Mouse (Mus musculus) kidney, postnatal 14 days (tissue): ENCODE measurements around the gene Ubap1.

Experiments
- DNase-seq: peaks from one replicate; pipeline ENCODE4 v3.0.0; 2022; ENCODE audit warnings: mixed read lengths

Gene Ubap1

DNA sequence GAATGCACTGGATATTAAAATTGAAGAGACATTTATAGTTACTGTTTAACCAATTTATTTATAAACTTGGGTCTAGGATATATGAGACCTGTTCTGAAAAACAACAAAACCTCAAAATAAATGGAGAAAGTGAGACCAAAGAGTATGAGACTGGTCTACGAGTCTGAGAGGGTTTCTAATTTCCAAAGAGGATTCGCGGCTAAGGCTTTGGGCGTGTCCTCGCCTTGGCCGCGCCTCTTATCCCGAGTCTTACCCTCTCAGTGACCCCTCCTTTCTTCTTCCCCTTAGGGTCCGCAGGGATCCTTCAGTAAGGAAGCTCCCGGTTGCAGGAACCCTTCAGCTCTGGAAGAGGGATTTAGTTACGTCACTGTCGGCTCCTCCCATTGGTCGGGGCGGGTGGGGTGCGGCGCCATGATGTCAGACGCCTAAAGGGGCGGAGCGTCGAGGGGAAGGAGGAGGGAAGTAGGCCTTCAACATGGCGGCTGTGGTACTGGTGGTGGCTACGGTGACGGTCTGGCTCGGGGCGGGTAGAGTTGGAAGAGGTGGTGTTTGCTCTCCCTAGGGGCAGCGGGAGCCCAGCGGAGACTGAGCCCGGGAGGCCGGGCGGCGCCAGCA lies at the start of gene Ubap1:
Gene Ubap1 (plus strand): TSS at position 413 of the 615 bp plus-strand sequence.
- peak; percentile 97 for DNase-seq

DNA sequence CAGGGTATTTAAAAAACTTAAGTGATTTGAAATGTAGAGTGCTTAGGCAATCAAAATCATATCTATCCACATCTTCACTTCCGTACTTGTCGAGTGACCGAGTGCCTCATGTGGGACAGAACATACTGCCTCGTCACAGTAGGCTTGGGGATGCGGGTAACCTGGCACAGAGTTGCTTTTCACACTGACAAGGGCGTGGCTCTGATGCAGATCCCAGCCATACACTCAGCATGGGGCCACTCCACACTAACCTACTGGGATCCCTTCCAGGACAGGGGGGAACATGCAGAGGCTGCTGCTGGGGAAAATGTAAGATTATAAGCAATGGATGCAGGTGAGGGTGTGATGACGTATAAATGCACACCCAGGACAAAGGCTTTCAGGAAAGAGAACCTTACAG lies 45.1 kb upstream of the Ubap1 start:
- no peak for DNase-seq

DNA sequence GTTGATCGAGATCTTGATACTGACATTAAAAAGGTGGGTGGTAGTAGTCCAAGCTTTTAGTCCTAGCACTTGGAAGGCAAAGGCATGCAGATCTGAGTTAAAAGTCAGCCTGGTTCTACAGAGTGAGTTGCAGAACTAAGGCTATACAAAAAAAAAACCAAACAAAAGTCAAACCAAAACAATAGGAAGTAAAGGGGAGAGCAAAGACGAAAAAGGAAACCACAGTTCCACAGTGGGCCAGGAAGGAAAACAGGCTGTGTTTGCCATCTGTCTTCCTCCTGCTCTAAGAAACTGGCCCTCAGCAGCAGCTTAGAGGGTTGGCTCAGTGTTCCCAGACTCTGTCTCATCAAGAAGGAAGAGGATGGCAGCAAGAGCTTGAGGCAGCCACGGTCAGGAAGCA lies 44.5 kb upstream of the Ubap1 start:
- DNase-seq, result no peak

DNA sequence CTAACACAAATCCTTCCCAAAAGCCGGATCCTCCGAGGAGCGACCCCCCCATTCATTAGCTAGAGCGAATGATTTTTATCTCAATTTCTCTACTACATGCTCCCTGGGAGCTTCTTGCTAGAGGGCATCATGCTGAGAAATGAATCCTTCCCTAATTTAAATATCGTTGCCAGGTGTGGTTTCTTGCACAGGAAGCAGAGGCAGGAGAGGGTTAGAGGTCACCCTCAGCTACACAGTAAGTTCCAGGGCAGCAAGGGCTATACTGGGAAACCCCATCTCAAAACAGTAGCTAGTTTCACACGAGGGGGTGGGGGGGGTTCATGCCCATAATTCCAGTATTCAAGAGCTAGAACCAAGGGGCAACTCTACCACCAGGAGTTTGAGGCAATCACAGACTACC lies 41.4 kb upstream of the Ubap1 start:
- no peak for DNase-seq

DNA sequence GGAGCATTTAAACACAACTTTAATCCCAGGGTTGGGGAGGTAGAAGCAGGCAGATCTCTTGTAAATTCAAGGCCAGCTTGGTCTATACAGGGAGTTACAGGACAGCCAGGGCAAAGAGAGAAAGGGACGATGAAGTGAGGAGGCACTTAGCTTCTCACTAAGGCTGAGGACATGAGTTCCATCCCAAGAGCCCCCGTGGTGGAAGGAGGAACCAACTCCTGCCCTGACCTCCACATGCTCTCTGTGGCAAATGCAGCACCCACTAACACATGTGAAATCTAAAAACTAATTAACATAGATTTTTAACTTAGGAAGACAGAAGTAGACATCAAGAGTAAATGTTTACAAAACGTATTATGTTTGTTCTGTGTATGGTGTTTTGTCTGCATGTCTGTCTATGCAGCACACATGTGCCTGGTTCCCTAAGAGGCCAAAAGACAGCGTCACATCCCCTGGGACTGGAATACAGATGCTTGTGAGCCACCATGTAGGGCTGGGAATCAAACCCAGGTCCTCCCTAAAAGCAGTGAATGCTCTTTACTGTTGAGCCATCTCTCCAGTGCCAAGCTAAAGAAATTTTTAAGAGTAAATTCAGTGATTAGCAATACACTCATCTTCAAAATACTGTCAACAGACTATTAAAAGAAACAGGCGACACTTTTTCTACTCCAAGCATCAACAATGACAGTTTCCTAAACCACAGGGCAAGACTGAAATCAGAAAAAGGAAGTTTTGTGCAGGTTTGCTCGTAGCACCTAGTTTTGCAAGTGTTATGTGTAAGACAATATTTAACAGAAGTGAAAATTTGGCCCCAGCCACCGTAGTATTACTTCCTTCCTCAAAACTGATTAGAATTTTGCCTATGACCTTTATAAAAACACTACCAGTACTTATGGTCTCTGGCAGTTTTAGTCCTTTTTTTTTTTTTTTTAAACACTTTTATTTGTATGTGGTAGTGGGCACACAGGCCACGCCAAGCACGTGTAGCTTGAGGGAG lies 37.9 kb upstream of the Ubap1 start:
- DNase-seq, result no peak

DNA sequence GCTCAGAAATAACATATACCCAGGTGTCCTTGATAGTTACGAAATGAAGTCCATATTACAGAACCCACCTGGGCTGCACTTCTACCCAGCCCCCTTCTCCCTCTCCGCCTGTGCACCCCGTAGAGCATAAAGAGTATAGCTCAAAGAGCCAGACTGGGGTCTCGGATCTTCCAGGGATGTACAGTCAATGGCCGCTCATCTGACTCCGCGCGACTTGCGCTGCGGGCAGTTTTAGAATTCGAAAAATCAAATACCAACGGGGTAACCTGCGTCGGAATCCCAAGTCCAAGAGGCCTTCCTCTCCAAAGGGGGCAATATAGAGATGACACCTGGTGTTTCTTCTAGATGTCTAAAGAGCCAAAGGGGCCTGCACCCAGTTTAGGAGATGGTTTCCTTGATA lies 35.1 kb upstream of the Ubap1 start:
- DNase-seq, result no peak

DNA sequence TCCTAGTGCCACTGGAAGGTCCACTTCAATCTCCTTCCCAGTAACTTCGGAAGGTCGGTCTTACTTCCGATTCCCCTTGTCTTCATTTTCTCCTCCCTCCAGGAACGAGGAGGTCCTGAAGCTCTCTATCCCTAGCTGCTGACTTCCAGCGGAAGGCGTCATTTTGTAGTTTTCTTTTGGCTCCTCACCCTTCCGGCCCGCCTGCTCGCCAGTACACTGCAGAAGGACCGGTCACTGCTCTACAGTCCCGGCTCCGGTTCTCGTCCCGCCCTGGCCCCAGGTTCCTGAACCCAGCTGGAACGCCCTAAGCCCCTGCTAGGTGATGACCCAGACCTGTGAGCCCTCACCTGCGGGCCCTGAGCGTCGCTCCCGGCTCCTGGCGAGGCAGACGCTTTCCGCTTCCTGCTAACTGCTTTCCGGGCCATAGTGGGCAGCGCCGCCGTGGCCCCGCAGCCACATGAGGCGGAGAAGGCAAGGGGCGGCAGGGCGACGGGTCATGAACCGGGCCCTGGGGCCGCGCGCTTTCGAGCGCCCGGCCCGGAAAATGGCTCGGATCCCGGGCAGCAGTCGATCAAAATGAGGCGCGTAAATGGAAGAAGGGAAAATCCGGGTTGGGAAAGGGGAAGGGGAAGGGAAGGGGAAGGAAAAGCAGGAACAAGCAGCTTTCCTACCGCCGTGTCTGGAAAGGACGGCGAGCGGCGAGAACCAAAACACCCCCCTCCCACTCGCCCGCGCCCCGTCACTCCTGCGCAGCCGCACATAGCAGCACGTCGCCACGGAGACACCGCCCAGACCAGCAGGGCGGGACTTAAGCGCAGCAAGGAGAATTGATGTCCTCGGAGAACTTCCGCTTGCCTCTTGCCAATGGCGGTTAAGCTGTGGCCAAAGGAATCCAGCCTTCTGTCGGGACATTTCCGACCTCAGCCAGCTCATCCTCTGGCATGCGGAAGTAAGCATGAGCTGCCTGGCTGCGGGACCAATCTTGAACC lies 34.4 kb upstream of the Ubap1 start, which contains the start of gene Dcaf12:
Gene Dcaf12 (minus strand): TSS at position 749 of the 989 bp plus-strand sequence.
- peak; percentile 97 for DNase-seq

DNA sequence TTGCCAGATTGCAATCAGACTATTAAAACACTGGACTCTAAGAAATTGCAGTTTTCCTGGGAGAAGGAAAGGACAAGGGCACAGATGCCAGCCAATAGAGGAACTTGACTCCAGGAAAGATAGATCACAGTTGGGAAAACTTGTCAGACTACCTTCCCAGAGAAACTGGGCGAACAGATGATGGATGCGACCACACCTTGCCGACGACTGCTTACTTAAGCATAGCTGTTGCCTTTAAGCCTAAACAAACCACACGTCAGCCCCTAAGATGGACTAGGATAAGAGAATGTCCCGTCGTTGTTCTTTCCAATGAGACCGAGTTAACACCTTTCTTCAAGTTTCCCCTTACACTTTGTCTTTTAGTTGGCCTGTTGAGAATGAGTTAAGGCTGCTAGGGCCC lies 33.6 kb upstream of the Ubap1 start:
- DNase-seq, result no peak

DNA sequence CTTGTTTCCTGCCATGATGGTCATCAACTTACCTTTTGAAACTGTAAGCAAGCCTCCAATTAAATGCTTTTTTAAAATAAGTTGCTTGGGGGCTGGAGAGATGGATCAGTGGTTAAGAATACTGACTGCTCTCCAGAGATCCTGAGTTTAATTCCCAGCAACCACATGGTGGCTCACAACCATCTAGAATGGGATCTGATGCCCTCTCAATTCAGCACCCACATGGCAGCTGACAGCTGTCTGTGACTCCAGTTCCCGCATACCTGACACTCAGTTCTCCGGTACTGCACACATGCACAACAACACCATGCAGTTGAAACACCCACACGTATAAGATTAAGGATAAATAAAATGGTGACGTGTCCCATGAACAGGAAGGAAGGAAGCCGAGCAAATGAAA lies 30.5 kb upstream of the Ubap1 start:
- DNase-seq, result peak; percentile 19

DNA sequence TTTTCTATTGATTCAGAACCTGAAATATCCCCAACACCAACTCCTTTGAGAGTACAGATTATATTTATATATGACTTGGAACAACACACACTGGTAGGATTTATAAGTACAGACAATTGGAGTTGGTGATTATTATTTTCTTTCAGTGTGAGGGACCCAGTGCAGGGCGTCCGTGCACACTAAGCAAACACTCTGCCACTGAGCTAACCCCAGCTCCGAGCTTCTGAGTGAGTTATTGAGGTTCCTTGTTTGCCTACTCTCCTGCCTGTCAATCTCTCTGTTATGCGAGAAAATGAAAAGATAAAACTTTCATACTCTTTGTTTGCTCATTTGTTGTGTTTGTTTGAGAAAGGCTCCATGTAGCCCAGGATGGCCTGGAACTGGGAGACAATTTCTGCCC lies 27.8 kb upstream of the Ubap1 start:
- DNase-seq, result no peak

DNA sequence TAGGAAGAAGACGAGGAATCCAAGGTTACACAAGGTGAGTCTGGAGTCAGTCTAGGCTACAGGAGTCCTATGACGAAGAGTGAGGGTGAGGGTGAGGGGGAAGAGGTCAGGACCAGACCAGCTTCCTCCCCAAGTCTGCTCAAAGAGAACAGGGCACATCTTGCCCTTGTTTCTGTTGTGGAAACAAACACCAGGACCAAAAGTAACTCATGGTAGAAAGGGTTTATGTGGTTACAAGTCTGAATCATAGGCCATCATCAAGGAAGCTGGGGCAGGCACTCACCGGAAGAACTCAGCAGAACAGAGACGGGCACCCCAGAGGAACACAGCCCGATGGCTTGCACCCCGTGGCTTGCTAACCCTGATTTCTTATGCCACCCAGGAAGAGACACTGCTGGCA lies 21.9 kb upstream of the Ubap1 start:
- no peak for DNase-seq

DNA sequence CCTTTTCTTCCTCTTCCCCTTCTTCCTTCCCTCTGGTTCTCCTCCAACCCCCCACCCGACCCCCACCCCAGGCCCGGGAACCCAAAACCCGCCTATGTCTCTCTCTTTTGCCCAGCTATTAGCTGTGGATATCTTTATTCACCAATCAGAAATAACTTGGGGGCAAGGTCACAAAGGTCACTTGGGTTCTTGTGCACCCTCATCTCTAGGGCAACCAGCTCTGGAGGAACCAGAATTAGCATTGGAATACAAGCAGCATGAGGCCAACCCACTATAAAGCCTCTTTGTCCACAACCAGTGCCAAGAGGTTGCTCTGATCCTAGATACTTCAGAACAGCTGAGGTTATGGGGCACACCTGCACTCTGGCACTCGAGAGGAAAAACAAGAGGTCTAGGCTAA lies 19.3 kb upstream of the Ubap1 start:
- no peak for DNase-seq

DNA sequence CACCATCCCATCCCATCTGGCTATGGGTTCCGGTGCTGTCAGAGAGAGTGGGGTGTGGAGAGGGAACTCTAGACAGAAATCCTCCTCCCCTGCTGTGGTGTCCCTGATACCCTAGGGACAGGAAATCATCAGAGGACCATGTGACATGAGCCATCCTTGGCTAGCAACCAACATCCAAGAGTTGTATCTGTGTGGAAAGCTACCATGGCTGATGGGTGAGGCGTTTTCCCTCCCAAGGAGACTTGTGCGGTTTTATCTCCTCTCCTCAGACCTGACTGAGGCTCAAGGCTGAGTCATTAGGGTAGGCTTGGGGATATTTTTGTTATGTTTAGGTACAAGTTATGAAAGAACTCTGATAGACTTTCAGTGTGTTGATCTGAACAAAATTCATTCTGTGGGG lies 17.7 kb upstream of the Ubap1 start:
- peak; percentile 22 for DNase-seq

DNA sequence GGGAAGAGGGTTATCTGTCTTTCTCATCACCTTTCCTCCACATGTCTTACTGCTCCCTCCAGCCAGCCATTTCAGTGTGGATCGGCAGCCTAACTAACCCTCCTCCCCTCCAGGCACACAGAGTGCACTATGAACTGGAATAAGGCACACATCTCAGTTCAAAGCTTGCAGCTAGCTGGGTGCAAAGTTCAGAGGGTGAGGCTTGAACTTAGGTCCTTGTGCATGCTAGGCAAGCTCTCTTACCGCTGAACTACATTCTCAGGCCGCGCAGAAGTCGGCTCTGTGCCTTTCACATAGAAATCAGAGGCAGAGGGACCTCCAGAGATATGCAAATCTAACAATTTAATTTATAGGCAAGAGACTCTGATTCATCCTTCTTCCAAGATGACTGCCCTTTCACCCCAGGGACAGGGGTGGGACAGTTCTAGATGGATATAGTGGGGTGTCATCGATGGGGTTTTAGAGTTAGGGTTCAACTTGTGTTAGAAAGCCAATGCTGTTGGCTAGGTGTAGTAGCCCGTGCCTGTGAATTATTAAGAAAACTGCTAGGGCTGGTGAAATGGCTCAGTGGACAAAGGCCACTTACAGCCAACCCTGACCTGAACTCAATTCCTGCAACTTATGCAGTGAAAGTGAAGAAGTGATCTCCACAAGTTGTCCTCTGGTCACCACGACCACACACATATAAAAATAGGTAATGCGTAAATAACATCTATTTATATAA lies 16.9 kb upstream of the Ubap1 start:
- peak; percentile 72 for DNase-seq

DNA sequence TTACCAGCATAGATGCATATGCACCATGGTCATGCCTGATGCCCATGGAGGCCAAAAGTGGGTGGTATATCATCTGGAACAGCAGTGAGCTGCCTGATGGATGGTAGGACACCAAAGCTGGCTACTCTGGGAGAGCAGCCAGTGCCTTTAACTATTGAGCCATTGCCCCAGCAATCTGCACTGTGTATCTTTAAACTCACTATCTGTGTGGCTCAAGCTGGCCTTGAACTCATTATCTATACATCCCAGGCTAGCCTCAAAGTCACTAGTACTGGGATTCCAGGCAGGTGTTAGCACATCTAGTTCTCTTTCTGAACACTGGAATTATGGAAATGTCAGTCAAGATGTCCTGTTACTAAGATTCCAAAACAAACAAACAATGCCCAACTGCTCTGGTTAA lies 12.2 kb upstream of the Ubap1 start:
- no peak for DNase-seq

DNA sequence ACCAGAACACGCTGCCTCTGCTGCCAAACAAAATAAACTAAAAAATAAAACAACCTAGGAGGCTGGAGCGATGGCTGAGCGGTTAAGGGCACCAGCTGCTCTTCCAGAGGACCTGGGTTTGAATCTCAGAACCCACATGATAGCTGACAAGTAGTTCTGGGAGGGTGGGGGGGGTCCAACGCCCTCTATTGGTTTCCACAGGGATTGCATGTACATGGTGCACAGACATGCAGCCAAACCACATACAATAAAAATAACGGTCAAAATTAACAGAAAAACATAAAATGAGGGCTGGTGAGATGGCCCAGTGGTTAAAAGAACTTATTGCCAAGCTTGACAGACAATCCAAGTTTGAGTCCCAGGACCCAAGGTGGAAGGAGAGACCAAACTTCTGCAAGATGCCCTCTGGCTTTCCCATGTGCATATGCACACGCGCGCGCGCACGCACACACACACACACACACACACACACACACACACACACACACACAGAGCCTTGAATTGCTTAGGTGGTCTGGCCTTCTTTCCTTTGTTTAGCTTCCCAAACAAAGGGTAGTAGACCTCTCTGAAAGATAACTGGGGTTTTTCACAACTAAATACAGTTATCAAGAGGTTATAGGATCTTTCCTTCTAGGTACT lies 7.8 kb upstream of the Ubap1 start:
- no peak for DNase-seq

DNA sequence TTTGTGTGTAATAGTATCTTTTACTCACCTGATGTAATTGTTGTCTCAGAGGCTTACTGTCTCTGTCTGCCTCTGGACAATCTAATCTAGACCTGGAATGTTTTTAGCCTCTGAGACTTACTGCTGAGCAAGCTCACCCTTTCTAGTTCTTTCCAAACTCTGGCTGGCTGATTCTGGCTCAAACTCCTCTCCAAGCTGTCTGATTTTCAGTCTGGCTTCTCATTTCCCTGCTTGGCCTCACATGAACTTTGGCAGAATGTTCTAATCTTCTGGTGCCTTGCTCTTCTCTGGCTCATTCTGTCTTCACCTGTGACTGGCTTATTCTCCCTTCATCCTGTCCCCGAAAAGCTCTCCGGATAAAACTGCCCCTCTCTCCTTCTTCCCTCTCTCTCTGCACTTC lies 2.8 kb upstream of the Ubap1 start:
- peak; percentile 71 for DNase-seq

DNA sequence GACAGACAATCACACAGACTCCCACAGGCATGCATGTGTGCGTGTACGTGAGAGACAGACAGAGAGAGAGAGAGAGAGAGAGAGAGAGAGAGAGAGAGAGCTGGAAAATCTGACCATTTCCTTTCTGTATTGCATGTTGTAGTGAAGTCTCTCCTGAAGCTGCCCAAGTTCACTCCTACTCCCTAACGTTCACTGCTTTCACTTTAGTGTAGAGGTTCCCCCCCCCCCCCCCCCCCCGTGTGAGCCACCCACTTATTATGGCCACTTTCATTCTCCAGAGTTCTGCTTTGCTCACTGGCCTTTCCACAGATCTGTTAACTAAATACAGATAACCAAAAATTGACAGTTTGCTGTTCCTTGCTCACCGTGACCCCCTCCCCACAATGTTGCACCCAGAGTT lies 957 bp upstream of the Ubap1 start:
- no peak for DNase-seq

DNA sequence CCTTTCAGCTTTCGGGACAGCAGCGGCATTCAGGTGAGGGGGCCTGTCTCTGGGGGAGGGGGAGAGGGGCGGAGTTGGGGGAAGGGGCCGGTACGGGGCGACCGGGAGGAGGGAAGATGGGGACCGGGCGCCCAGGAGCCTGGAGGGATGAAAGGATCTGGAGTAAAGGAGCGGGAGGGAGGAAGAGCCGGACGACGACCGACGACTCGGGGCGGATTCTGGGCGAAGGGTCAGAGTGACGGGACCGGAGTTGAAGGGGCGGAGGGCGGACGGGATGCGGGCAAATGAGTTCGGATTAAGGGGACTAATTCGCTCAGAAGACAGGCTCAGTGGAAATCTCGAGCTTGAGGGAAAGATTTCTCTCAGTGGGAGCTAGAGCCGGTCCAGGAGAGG lies 399 bp downstream of the Ubap1 start:
- DNase-seq, result no peak

DNA sequence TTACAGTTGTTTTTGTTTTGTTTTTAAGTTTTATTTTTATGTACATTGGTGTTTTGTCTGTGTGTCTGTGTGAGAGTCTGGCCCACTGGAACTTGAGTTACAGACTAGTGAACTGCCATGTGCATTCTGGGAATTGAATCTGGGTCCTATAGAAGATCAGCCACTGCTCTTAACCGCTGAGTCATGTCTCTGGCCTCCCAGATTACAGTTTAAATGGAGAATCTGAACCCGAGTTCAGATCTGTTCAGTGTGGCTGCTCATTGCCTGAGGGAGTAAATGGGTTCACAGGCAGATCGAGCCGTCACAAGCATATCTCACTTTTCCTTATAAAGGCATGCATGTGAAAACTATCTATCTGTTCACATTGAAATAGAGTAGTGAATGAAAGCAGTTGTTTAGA lies 4.0 kb downstream of the Ubap1 start:
- DNase-seq, result no peak

DNA sequence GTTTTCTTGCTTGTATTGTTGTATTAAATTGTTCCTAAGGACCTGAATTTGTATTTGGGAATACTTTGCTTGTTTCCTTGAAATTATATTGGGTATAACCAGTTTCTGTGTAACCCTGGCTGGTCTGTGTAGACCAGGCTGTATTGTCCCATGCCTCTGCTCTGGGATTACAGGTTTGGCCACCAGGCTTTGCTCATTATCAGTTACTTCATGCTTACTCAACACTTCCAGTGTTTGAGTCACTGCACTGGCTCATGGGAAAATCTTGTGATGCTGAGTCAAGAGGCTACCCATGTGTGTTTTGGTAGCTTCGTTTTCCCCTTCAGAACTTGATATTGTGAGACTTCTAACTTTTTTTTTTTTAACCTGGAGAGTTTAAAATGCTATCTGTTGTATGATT lies 4.5 kb downstream of the Ubap1 start:
- DNase-seq, result no peak

DNA sequence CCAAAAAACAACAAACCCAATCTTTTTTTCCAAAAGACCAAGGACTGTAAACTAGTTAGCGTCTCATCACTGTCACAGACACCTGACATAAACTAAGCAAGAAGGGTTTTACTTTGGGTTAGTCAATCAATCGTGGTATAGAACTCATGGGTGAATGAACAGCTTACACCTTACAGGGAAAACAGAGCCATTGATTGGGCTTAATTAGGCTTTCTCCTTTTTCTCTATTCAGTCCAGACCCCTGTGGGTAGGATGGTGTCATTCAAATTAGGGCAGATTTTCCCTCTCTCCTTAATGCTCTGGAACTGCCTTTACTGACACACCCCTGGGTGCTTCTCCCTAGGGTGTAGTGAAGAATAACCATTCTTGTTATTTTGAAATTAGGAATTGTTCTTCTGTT lies 8.4 kb downstream of the Ubap1 start:
- DNase-seq, result no peak
